Mouse (Mus musculus) liver, embryonic 14.5 days (tissue): Measurements from ENCODE around the gene Cdk19.

ENCODE experiments used
- CTCF ChIP-seq: IDR thresholded peaks from 2 replicates; pipeline ENCODE4 v1.5.1; 2016; ENCODE audit warnings: antibody characterized with exemption, low read depth, control low read depth
- EP300 ChIP-seq: IDR thresholded peaks from 2 replicates; pipeline ENCODE4 v1.6.1; 2016; ENCODE audit warnings: antibody characterized with exemption, low read depth

- TF ChIP-seq CTCF = no peak
- TF ChIP-seq EP300 = no peak
Observed at GRCm38 (mm10) chr10:40447921-40448320, 108.6 kb downstream of the Cdk19 start.
